Mouse (Mus musculus) ZHBTc4 (cell line): Measurements from ENCODE around the gene Mmp17.

Experiments used
- DNase-seq: peaks from one replicate; pipeline ENCODE4 v3.0.0-alpha.2; 2011; ENCODE audit warnings: low read depth, low spot score

The Mmp17 gene

DNA sequence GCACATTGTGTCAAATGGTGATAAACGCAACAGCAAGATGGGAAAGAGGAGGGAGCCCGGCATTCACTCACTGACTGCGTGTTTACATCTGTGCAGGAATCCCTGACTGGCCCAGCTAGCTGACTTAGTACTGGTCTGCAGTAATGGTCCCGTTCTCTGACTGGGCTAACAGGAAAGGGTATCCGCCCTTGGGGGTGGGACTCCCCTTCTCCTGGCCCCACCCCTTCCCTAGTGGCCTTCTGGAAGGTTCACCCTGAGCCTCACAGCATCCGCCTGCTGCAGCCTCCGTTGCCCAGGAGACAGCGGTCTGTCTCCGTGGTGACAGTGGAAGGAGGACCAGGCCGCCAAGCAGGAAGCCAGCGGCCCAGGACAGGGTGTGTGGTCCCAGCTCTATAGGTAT lies 6.9 kb downstream of the Mmp17 start:
- peak; percentile 72 for DNase-seq

GRCm38 (mm10) chr5:129594116-129595114 lies 10.4 kb downstream of the Mmp17 start:
- peak; percentile 90 for DNase-seq

DNA sequence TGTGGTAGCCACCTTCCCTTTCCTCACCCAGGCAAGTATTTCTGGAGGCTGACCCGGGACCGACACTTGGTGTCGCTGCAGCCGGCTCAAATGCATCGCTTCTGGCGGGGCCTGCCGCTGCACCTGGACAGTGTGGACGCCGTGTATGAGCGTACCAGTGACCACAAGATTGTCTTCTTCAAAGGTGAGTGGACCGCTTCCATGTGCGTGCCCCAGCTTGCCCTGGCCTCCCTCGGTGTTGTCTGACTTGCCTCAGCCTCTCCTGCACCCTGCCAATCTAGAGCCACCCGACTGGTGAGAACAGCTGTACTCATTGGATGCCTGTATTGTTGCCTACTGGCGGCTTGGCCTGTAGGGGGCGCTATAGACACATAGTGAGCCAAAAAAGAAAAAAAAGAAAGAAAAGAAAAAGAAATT lies 18.1 kb downstream of the Mmp17 start:
- DNase-seq = peak; percentile 81

DNA sequence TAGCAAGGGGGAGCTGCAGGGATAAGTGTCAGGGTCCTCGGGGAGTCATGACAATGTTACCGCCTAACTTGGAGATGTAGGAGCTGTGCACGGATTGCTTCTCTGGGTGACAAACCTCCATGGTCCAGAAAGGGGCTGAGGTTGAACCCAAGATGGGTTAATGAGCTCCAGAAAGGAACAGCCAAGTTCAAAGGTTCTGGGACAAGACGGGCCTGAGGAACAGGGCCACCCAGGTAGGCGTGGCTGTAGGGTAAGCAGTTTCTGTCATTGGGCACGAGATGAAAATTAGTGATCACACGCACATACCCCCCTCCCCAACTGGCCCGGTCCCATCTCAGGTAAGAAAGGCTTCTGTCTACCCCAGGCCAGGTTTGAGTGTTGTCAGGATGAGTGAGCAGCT lies 23.5 kb downstream of the Mmp17 start:
- DNase-seq = no peak

- DNase-seq = peak; percentile 88
Observed at GRCm38 (mm10) chr5:129611060-129611459, 27.1 kb downstream of the Mmp17 start.

- peak; percentile 30 for DNase-seq
Observed at GRCm38 (mm10) chr5:129620600-129620999, 36.6 kb downstream of the Mmp17 start.

DNA sequence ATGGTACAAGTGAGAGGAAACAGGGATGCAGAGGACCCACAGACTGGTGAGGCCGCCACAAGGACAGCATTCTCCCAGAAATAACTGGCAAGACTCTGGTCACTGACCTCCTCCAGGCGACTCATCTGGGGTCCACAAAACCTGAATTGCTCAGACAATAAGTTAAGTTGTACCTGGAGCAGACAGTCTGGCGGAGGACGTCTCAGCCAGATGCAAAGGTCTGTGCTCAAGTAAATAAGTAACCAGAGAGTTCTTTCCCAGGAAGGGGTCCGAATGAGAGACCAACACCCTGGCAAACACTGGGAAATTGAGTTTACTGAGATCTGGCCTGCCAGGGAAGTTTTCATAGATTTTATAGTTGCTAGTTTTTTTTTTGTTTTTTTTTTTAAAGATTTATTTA lies 37.4 kb downstream of the Mmp17 start:
- DNase-seq = no peak

- peak; percentile 39 for DNase-seq
Observed at GRCm38 (mm10) chr5:129626099-129626498, 42.1 kb downstream of the Mmp17 start.

DNA sequence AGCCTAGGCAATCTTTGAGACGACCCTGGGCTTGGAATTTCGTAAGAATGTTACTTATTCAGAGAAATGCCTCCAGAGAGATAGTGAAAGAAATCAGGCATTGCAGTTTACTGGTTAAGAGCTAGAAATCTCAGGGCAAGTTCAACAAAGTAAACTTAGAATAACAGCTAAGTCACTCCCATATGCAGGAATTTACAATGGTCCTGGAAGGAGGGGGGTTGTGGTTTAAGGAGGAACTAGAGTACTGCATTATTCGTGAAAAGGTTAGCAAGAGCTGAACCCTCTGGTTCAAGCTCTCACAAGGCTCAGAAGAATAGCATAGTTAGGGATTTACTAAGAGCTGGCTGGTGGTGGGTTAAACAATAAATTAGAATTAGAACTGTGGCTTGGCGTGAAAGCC lies 42.6 kb downstream of the Mmp17 start:
- peak; percentile 53 for DNase-seq

GRCm38 (mm10) chr5:129632270-129633250 lies 48.6 kb downstream of the Mmp17 start:
- DNase-seq = peak; percentile 40

- no peak for DNase-seq
Observed at GRCm38 (mm10) chr5:129650858-129651257, 66.9 kb downstream of the Mmp17 start.

DNA sequence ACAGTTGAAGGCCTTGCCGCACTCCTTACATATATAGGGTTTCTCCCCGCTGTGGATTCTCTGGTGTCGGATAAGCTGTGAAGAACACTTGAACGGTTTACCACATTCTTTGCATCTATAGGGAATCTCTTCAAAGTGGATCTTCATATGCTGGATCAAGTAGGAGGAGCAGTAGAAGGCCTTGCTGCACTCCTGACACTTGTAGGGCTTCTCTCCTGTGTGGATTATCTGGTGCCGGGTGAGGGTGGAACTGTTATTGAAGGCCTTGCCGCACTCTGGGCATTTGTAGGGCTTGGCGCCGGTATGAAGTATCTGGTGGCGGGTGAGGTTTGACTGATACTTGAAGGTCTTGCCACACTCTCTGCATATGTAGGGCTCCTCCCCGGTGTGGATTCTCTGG lies 73.0 kb downstream of the Mmp17 start:
- DNase-seq = peak; percentile 53

DNA sequence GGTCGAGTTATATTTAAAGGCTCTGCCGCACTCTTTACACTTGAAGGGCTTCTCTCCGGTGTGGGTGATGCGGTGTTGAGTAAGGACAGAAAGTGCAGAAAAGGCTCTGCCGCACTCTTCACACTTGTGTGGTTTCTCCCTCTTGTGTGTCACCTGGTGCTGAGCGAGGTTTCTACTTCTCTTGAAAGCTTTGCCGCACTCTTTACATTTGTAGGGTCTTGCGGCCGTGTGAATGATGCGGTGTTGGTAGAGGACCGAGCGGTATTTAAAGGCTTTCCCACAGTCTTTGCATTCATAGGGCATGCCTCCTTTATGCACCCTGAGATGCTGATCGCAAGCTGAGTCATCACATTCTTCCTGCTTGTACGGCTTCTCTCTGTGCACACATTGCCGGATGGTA lies 74.0 kb downstream of the Mmp17 start:
- peak; percentile 67 for DNase-seq
